Mouse (Mus musculus) liver, adult 2 months (tissue): ENCODE data around the gene Fam131a.

ENCODE experiments used
- CTCF ChIP-seq: fragments of 200-500 bp; IDR thresholded peaks from 2 replicates; pipeline ENCODE4 v1.5.1; 2011; ENCODE audit warnings: low read depth, low read length, control low read depth
- POLR2A ChIP-seq: fragments of 200-500 bp; IDR thresholded peaks from 2 replicates; pipeline ENCODE4 v1.6.1; 2011; ENCODE audit warnings: low read length, control low read depth; ENCODE audit not compliant: insufficient read depth; ENCODE audit errors: extremely low read depth

- no peak for TF ChIP-seq POLR2A
- TF ChIP-seq CTCF: no peak
Observed at GRCm38 (mm10) chr16:20710370-20710769, 17.3 kb downstream of the Fam131a start.
